Mouse (Mus musculus) gastrocnemius, postnatal 25 days (tissue): ENCODE measurements around the gene Utp3. TPM values are rescaled to one million over a fixed set of nuclear protein-coding genes. Genes with fewer than 3 reads are reported as not detected.

Source experiments
- total RNA-seq, 2 experiments: library from RNA; stranded (reverse); gene quantifications; 1 replicate in 1 of 2; 2 replicates in 1 of 2; pipeline ENCODE4 v1.2.3; 2021

Utp3 gene
- total RNA-seq, 2 experiments from 2014 or later = 21.7 to 22.5 TPM

Other genes with a start within 250 kb of the Utp3 start
- gene Prol1, start 237.2 kb upstream of the Utp3 start, total RNA-seq = not detected
- not detected for gene Amtn, start 178.4 kb upstream of the Utp3 start, total RNA-seq
- gene Ambn, start 98.5 kb upstream of the Utp3 start, total RNA-seq = not detected
- gene Enam, start 66.5 kb upstream of the Utp3 start, total RNA-seq = not detected
- gene Jchain, start 26.6 kb upstream of the Utp3 start, total RNA-seq = under 1 TPM; 0.32 to 0.33 TPM
- 1 to 10 TPM; 6.8 to 8.4 TPM for gene Rufy3, start 10.6 kb downstream of the Utp3 start, total RNA-seq
- gene Grsf1, start 121.7 kb downstream of the Utp3 start, total RNA-seq = 100 to 1,000 TPM; 129 to 140 TPM
- gene Mob1b, start 166.4 kb downstream of the Utp3 start, total RNA-seq = 10 to 100 TPM; 24.5 to 26.3 TPM
- gene Dck, start 210.5 kb downstream of the Utp3 start, total RNA-seq = 1 to 10 TPM; 1.4 to 2.1 TPM